Mouse (Mus musculus) adrenal gland, adult 2 months (tissue): ENCODE measurements around the gene Zbtb37. TPM values are rescaled to one million over a fixed set of nuclear protein-coding genes. Genes with fewer than 3 reads are reported as not detected.
A peak's percentile ranks its signal among the peaks of the same experiment; 100 is the strongest.
"Not testable (repeated sequence)": the region's sequence is repeated elsewhere in the genome, so short reads cannot be mapped to it uniquely, and the experiment has no call there.

ENCODE experiments used
- DNase-seq: peaks from one replicate; pipeline ENCODE4 v3.0.0; 2021
- polyA plus RNA-seq: library from polyadenylated mRNA; depleted of rRNA; stranded (reverse); fragments of >200 nt; gene quantifications from 2 replicates; pipeline ENCODE4 v1.2.3, GENCODE M21; 2012
- total RNA-seq, 2 experiments: library from RNA; stranded (reverse); gene quantifications; 2 replicates each; pipeline ENCODE4 v1.2.3; 2021

Gene Zbtb37
- total and polyA plus RNA-seq, 3 experiments: 0.57 to 16.0 (median 13.1) TPM

- no peak for DNase-seq
Measured at GRCm38 (mm10) chr1:161033856-161034434, 704 bp downstream of the Zbtb37 start.

GRCm38 (mm10) chr1:161032345-161032744 lies 2.3 kb downstream of the Zbtb37 start:
- peak; percentile 81 for DNase-seq

DNA sequence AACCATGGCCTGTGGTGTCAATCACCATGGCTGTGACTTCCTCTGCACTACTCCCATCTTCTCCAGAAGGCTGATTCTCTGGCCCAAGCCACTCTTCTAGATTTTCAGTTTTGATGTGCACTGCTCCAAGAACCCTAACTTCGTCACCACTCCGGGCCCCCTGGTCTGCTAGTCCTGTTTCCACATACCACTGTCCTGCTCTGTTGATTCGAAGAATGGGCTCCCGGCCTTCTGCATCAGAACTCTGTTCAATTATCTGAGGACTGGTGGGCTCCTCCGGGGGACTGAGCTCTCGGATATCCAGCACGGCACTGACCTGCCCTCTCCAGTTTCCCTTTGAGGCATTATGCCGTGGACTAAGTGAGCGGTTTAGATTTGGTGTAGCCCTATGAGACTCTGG lies 2.8 kb downstream of the Zbtb37 start:
- DNase-seq: peak; percentile 22

DNA sequence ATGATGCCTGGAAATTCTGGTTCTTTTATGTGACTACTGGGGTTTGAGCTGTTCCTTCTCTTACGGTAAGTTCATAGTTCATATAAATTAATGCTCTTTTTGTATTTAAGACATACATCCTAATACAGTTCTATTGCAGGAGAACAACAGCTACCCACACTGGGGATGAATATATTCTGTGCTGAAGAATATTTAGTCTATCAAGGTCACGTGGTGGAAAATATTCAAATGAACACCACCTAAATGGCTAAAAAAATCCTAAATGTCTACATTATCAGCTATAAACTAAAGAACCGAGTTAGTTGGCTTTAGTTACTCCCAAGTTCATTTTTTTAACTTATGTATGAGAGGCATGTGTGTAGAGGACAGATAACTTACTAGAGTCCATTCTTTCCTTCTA lies 4.6 kb downstream of the Zbtb37 start:
- no peak for DNase-seq

GRCm38 (mm10) chr1:161028427-161028826 lies 6.2 kb downstream of the Zbtb37 start:
- DNase-seq: not testable (repeated sequence)

- no peak for DNase-seq
Measured at GRCm38 (mm10) chr1:161027196-161027595, 7.5 kb downstream of the Zbtb37 start.

- peak; percentile 28 for DNase-seq
Measured at GRCm38 (mm10) chr1:161025410-161026210, 9.0 kb downstream of the Zbtb37 start.

DNA sequence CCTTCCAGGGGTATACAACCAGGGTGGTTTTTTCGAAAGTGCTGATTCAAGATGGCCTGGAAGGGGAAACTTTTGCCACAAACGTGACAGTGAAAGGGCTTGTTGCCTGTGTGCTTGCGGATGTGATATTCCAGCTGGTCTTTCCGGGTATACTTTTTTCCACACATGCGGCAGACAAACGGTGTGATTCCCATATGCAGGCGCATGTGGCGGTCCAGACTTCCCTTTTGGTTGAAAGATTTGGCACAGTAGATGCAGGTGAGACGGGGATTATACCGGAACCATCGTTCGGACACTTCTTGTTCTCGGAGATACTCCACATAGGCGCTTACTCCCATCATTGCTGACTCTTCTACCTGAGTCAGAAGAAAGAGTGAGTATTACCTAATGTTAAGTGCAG lies 14.6 kb downstream of the Zbtb37 start:
- DNase-seq: no peak

DNA sequence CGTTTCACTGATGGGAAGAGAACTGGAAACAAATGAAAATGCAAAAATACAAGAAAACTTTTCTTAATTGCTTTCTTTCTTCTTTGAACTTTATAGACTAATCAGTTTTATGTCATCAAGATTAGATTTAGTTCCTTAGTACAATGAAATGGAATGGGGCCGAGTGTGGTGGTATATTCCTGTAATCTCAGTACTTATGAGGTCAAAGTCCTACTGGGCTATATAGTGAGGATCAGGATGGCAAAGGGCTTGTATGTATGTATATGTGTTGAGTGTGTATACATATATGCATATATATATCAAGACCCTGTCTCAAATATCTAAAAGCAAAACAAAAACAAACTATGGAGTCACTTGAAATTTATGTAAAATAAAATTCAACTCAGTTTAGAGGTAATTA lies 18.3 kb downstream of the Zbtb37 start:
- no peak for DNase-seq

GRCm38 (mm10) chr1:161010436-161010835 lies 24.2 kb downstream of the Zbtb37 start:
- no peak for DNase-seq

DNA sequence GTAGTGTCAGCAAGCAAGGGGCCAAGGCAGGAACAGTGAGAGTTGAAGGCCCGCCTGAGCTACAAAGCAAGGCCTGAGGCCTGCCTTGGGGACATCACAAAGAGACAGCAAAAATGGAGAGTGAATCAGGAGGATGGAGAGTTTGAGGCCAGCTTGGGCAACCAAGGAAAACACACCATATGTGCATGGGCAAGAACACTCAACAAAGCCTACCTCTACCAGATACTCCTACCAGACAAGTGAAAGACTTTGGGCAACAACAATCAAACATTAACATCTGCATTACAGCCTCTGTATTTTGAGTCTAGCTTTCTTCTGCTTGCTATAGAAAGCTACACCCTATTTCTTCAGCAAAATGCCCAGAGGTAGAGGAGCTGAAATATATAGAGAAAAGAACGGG lies 26.6 kb downstream of the Zbtb37 start:
- DNase-seq: no peak

DNA sequence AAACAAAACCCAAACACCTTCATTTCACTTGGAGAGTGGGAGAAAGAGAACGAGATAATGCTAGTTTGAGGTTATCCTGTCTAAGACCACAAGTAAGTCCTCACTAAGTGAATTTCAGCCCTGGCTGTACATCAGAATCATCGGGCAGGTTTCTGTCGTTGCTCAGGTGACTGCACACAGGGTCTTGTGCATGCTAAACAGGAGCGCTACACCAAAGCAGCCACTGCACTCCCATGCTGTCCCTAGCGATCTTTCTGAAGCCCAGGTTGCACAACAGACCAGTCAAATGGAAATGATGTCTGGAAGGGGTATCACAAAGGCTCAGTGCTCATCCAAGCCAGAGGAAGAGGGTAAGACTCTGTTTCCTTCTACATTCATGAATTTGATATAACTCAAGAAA lies 28.2 kb downstream of the Zbtb37 start:
- no peak for DNase-seq

- DNase-seq: no peak
Measured at GRCm38 (mm10) chr1:161005526-161005925, 29.1 kb downstream of the Zbtb37 start.

- no peak for DNase-seq
Measured at GRCm38 (mm10) chr1:161004942-161005341, 29.7 kb downstream of the Zbtb37 start.

- DNase-seq: no peak
Measured at GRCm38 (mm10) chr1:160993851-160994250, 40.8 kb downstream of the Zbtb37 start.

GRCm38 (mm10) chr1:160989395-160989794 lies 45.3 kb downstream of the Zbtb37 start:
- DNase-seq: no peak

GRCm38 (mm10) chr1:160986881-160987635 lies 47.6 kb downstream of the Zbtb37 start:
- no peak for DNase-seq

DNA sequence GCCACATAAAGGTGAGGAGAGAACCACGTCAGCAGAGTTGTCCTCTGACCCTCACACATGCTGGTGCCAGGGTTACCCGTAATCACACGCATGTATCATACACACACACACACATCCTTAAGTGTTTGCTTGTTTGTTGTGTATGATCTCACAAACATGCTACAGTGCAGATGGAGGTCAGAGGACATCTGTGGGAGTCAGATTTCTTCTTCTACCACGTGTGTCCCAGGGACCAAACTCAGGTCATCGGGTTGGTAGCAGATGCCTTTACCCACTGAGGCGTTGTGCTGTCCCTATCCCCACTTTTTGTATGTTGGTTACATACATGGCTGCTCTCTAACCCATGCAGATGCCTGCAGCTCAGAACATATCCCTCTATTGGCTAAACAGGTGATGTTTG lies 49.2 kb downstream of the Zbtb37 start:
- DNase-seq: no peak

GRCm38 (mm10) chr1:160984731-160985130 lies 49.9 kb downstream of the Zbtb37 start:
- not testable (repeated sequence) for DNase-seq

DNA sequence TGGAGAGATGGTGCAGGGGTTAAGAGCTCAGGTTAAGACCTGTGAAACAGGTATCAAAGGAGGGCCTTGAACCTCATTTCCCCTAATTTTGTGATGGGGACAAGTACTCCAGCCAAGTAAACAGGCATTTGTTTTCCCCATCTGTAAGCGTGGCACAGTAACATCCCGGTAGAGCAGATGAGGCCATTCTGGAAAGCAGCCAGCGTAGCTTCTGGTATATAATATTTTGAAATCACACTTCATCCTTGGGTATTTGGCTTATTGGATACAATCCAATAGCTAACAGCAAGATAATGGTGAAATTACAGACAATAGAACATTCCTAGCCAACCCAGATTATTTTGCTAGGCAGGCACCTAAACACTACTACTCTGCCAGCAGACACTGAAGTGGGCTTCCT lies 51.8 kb downstream of the Zbtb37 start:
- no peak for DNase-seq

- no peak for DNase-seq
Measured at GRCm38 (mm10) chr1:160981337-160981736, 53.3 kb downstream of the Zbtb37 start.

DNA sequence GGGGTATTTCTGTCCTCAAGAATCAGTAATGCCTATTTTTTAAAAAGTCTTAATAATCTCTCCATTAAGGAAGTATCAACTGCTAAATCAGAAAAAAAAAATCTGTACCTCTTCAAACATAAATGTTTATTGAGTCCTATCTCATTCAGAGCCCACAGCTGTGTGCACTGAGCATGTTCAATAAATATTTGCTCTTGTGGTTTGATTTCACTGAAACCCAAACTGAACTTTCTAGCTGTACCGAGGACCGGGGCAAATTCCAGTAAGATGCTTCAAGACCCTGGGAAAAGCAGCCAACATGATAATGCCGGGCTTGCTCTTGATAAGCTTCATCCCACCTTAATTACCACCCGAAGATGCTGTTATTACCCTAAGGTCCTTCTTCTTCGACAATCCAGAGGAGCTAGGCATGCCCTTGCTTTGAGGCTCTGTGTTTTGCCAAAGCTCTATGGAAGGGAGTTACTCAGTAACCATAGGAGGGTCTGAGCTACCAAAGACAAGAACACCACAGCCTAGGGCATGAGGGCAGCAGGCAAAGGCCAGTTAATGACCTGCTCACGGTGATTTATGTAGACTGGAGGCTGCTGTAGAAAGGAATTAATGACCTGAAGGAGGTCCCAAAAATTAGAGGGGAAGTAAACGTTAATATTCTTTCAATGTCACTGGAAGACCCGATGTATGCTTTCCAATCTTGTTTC lies 54.0 kb downstream of the Zbtb37 start:
- DNase-seq: no peak
